Mouse (Mus musculus) C2C12 (cell line): ENCODE results near the gene Ankrd9.

Source experiments
- CTCF ChIP-seq: IDR thresholded peaks from one replicate; pipeline ENCODE4 v1.5.1; 2011; ENCODE audit not compliant: control insufficient read depth, insufficient read depth, insufficient read length
- MYOG ChIP-seq: IDR thresholded peaks from one replicate; pipeline ENCODE4 v1.6.1; 2011; ENCODE audit not compliant: control insufficient read depth, insufficient read length; ENCODE audit errors: extremely low read depth
- USF1 ChIP-seq: IDR thresholded peaks from one replicate; pipeline ENCODE4 v1.6.1; 2011; ENCODE audit warnings: low read depth, mild to moderate bottlenecking, control low read depth, moderate library complexity

GRCm38 (mm10) chr12:110937496-110937895 is 41.3 kb downstream of the Ankrd9 start:
- no peak for TF ChIP-seq CTCF
- no peak for TF ChIP-seq MYOG
- no peak for TF ChIP-seq USF1
